Mouse (Mus musculus) gastrocnemius, adult 18-20 months (tissue): ENCODE data around the gene Itgb1bp1. TPM values are rescaled to one million over a fixed set of nuclear protein-coding genes. Genes with fewer than 3 reads are reported as not detected.

ENCODE experiments used
- DNase-seq: peaks from one replicate; pipeline ENCODE4 v3.0.0; 2021; ENCODE audit warnings: low spot score
- total RNA-seq, 2 experiments: library from RNA; stranded (reverse); gene quantifications; 2 replicates each; pipeline ENCODE4 v1.2.3; 2021

Gene Itgb1bp1
- total RNA-seq, 2 experiments from 2014 or later = 37.8 to 38.8 TPM

DNA sequence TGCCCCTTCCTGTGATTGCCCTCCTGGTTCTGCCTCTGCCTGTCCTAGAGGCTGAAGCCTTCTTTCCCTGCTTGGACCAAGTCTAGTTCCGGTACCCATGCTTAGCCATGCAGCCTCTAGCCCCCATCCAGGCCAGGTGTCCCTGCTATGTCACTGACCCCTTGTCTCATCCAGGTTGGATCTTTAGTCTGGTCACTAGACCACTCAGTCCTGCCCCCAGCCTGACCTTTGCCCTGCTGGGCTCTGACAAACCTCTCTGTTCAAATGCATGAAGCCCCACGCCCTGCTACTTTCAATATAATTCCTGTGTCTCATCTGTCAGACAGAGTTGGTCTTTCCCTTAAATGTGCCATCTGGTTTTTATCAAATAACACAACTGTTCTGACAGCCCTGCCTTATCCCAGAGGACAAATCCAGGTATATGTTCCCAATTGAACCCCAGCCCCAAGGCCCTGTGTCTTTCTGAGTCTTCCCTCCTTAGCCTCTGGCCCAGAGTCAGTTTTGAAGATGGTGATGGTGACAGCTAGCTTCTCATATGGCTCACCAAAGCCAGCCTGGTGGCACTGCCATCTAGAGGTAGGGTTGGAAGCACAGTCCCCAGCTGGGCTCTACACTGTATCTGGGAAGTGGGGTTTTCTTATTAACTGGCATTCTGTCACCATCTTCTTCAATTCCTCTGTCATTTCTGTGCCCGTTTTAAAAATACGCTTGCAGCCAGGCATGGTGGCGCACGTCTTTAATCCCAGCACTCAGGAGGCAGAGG, 25.4 kb downstream of the Itgb1bp1 start:
- no peak for DNase-seq

DNA sequence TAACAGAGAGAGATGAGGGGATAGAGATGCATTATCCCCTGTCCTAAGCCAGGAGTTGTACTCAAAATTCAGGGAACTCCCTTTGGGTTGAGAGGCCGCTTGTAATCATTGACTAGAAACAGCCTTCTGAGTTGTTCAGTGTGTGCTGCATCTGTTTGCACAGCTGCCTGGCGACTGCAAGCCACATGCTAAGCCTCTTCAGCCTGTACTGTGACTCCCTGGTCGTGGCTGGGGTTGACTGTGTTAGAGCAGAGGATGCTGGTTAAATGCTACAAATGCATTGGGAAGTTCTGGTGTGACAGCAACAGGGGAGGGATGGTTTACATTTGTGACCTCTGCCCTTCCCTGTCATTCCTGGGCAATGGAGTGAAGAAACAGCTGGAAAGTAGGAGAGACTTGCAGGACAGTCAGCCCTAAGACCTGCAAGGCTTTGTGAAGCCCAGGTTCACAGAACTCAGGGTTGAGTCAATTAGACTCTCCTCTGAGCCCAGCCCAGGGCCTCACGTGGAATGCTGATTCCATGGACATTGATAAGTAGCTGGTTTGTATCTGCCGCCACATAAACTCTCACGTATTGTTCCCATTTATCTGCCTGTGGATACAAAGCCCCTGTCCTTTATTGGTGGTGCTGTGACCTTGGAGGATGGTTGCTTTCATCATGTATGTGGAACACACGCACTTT, 38.2 kb downstream of the Itgb1bp1 start:
- no peak for DNase-seq

DNA sequence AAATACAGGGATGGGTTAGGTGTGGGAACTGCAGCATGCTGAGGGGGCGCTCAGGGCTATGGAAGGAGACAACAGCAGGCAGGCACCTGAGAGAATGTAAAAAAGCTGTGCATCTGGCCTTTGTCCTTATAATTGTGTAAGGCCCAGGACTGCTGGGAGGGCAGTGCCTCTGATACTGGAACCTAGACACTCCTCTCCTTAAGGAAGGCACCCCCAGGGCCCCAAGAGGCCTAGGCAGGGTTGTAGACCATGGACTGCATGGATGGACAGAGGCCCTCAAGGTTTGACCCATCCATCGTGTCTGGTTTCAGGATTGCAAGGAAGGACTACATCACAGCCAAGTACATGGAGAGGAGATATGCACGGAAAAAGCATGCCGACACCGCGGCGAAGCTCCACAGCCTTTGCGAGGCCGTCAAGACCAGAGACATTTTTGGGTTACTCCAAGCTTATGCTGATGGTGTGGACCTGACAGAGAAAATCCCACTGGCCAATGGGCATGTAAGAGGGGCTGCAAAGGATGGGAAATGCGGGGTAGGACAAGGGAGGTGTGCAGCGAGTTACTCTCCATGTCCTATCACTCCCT, 41.6 kb downstream of the Itgb1bp1 start:
- DNase-seq = no peak

DNA sequence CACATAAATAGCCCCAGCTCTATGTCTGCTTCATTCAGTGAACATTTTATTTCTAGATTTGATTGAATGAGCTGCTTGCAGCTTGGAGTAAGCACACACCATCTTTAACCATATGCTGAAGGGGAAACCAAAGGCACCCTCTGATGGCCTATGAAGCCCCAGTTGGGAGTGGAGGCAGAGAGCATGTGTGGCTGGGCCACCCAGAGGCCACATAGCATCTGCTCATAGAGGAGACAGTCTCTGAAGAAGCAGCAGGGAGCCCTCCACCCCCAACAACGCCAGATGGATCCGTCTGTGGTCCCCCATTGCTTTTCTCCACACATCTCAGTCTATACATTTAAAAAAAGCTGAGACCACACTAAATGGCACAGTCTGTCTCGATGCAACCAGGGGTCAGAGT, 44.1 kb downstream of the Itgb1bp1 start:
- DNase-seq = no peak

DNA sequence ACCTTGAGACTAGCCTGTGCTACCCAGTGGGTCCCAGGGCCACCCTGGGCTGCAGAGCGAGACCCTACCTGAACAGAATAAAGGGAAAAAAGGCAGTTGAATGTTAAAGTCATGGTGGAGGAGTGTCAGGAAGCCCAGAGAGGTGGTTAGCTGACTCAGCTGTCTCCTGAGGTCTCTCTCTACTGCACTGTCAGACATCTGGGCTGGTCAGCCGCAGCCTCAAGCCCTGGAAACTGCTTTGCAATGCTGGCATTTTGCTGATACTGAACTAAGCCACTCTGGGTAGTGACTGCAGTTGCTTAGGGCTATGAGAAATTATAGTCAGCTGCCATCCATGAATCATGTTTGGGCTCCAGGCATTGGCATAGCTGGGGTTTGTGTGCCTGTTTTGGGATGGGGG, 51.5 kb downstream of the Itgb1bp1 start:
- DNase-seq = no peak

DNA sequence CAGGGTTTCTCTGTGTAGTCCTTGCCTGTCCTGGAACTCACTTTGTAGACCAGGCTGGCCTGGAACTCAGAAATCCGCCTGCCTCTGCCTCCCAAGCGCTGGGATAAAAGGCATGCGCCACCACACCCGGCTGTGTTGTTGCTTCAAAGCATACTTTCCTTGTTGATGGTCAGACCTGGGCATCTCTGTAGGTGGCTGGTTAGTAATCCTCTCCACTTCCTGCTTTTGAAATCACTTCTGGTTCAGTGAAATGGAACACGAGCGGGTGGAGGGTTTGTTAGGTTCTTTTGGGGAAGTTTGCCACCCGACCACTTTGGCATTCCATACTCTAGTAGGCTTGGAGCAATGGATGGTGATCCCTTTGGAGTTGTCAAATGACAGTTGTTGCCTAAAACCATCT, 52.4 kb downstream of the Itgb1bp1 start:
- no peak for DNase-seq

DNA sequence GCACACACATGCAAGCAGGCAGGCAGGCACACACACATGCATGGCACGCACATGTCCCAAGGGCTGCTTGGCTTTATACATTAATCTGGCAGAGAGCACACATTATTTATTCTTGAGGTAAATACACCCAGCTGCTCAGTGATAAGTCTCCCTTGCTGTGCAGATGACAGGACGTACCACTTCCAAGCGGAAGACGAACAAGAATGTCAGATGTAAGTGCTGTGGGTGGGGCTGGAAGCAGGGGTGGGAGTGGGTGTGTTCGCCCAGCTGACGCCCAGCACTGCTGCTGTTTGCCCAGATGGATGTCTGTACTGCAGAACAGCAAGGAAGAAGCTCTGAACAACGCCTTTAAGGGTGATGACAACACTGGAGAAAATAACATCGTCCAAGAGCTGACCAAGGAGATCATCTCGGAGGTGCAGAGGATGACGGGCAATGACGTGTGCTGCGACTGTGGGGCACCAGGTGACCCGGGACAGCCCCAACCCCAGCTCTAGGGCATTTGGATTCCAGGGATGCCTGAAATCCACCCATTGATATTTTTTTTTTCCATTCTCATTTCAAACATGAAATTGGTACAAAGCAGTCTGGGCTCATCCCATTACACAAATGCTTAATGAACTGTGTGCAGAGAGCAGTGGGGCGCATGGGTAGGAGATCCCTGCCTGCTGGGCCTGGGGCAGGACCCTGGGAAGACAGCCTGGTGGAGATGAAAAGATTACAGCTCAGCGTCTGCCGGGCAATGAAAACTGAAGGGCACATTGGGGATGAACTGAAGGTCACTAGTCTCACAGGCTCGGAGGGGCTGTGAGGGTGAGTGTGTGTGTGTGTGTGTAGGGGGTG, 56.8 kb downstream of the Itgb1bp1 start:
- DNase-seq = no peak

DNA sequence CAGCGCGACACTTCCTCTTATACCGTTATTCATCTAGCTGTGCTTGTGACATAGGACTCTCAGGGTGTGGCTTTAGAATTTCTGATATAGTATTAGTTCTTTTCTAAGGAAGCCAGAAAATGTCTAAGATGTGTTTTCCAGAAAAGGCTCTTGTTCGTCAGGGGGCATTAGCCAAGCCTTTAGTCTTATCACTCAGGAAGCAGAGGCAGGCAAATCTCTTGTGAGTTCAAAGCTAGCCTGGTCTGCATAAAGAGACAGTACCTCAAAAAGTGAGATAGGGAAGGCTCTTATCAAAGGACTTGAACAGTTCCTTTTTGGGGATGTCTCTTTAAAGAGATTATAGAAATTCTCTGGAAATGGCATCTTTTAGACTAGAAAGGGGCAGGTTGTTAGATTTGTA, 57.4 kb downstream of the Itgb1bp1 start:
- no peak for DNase-seq

DNA sequence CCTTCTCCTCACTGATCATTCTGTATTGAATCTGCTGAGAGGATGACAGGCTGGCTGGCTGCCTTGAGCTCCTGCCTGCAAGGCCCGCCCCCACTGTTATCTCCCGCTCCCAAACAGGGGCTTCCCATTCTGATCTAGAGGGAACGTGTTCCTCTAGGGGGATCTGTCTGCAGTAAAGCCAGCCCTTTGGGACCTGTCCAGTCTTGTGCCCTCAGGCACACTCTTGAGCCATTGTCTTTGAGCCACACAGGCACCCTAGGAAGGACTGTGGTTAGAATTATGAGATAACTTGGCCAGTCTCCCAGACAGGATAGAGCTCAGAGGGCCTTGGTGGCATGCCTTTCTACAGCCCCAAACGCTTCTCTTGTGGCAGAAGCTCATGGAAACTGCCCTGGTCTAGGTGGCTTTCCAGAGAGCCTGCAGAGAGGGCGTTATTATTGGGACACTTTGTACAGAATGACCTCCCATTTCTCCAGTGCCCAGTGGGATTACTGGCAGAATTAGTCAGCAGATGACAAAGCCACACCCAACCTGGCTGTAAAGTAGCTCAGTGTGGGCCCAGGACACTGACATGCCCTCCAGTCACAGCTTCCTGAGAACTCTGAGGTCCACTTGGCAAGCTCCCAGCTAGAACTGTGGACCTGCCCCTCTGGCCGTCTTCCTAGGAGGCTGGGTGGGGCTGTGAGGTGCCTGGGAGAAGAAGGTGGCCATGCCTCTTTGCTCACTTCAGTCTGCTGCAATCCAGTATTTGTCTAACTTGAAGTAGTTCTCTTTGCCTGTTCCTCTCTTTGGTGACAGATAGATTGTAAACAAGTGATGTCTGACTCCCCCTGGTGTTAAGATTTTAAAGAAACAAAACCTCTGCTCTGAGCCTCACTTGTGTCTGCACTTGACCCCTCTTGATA, 58.8 kb downstream of the Itgb1bp1 start:
- peak; percentile 82 for DNase-seq

DNA sequence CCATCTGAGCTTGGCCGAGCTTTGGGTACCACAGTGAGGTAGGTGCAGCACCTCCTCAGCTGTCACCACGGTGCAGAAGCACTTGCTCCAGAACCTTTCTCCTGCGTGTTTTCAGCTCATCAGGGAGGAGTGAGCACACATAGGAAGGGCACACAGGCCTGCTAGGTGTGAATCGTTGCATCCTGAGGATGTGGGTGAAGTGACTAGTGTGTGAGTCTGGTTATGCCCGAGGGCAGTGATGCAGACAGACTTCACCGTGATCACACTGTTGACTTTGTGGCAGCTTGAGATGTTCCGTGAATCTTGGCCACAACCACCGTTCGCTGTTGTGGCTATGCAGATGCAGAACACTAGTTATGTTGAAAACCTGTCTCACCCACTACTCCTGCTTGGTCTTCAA, 59.8 kb downstream of the Itgb1bp1 start:
- DNase-seq = no peak

DNA sequence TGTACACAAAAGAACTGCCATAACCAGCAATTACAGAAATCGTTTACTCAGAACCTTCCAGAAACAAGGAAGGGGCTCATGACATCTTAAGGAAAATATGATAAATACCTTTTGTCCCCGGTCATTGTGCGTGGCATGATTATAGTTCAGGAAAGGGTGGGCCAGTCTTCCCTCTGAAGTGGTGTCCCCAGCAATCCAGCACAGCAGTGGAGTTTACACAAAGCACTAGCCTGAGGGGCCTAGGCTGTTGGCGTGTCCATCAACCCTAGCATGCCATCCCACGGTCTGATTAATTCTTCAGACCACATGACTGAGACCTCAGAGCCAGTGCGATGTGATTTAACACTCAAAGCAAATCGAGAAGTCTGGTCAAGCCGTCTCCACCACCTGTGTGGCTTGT, 60.7 kb downstream of the Itgb1bp1 start:
- DNase-seq = no peak

DNA sequence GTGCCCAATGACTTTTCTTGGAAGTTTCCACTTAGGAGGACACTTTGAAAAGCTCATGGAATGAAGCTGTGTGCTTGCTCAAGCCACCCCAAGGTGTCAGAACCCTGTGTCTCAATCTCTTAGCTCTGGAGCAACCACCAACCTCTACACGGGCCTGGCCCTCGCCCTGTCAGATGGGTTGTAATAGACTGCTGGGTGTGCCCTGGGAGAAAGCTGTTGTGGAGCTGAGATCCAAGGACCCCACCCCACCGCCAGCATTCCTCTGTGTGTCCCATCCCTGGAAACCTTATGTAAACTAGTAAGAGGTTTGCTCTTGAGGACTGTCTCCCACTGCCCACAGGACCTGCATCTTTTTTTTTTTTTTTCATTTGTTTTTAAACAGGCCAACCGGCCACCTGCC, 62.2 kb downstream of the Itgb1bp1 start:
- no peak for DNase-seq

DNA sequence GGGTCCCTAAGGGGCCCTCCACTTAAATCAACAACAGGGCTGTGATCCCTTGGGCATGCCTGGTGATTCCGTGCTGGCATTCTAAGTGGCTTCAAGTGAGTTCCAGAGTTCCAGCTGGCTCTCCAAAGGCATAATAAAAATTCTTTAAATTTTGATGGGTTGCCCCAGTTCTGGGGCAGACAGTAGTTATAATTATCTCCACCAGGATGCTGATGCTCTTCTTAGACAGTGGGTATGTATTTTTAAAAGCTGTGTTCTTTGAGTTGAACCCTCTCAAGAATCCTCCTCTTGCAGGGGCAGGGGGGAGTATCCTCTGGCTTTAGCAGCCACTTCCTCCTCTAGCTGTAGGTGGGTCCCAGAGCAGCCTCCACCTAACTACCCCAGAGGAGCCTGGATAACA, 65.5 kb downstream of the Itgb1bp1 start:
- DNase-seq = no peak

DNA sequence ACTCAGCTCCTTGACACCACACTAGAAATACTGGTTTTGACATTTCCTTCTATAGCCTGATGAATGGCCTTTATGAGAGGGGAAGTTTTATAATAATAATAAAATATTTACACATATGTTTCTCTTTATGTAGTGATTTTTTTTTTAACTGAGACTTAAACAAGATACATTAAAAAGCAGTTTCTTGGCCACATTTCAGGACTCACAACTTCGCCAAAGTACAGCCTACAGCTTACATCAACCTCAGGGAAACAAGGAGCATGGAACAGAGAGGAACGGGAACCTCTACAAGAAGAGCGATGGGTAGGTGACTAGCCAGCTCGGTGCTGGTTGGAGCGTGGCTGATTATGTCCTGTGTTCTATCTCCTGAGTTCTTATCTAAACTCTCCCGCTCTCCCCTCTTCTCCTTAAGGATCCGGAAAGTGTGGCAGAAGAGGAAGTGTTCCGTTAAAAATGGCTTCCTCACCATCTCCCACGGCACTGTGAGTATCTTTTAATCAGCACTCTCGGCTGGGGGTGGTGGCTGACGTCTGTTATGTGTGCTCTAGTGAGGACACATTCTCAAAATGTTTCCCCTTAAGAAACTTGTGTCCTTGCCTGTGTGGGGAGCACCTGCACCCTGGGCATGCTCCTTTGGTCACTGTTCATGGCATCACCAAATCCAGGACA, 68.2 kb downstream of the Itgb1bp1 start:
- no peak for DNase-seq

DNA sequence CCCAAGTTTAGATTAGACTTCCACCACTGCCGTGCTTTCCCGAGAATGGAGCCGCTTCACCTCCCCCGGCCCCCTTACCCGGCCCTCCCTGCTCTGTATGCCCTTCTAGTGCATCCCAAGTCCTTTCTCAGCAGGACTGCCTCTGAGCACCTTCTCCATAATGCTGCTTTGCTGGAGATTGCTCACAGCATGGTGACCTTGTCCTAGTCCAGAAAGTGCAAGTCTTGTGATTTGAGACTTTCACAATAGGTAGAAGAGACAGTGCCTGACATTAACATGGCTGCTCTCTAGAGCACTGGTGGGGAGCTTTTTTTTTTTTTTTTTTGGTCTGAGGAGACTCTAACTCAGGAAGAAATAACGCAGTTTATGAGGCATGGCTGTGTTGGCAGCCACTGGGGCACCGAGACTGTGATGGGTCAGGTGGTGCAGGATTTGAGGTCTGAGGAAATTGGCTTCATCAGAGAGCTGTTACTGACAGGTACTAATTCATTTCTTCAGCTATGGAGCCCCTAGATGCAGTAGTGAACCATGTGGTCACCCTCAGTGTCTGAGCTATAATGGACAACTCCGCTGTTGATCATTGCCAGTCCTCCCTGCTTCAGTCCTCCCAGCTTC, 71.4 kb downstream of the Itgb1bp1 start:
- DNase-seq = no peak

DNA sequence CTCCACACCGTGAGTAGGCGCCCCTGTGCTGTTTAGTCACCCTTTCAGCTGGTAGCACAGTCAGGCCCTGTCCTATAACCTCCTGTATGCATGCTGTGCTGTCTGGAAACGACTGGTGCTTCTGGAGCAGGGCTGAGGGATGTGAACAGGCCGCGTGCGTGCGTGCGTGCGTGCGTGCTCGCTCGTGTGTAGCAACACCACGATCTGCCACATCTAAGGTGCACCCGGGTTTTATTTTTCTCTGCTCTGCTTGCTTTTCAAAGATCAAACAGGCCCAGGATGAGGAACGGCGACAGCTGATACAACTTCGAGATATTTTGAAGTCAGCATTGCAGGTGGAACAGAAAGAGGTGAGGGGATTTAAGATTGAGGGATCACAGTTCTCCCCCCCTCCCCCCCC, 73.2 kb downstream of the Itgb1bp1 start:
- no peak for DNase-seq

DNA sequence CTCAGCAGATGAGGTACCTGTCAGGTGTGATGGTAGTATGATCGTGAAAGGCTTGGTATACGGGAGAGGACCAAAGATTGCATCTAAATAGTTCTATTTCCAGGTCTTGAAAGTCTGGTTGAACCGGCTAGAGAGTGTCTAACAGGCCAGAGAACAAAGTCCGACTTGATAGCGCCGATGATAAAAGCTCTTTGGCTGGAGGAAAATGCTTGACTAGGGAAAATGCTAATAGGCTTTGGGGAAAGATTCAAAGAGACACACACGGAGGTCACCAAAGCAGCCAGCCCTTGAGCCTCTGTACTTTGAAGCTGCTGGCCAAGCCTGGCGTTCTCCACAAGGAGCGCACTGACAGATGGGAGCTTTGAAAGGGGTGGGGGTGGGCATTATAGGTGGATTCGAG, 76.8 kb downstream of the Itgb1bp1 start:
- DNase-seq = no peak

DNA sequence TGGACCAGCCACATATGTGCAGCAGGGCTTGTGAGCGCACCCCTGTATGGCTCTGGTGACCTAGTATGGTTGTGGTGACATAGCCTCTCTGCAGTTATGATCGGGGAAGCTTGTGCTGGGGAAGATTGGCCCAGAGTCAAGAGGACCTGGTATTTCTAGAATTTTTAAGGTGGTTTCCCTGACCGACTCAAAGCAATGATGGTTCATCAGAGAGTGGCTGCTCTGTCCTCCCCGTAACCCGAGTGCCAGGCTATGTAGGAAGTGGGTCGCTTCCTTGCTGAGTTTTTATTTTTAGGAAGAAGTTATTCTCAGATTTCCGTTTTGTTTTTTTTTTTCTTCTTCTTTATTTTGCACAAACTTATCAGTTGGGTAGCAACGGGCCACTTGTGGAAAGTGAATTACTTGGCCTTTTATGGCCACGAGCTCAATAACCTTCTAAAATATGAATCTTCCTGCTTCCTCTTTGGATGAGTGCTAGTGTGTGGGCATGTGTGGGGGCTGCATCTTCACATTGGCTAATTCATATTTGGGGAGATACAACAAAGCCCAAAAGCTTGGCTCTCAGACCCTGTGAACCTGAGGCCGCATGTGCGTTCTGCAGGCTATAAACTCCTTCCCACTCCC, 77.8 kb downstream of the Itgb1bp1 start:
- DNase-seq = no peak

DNA sequence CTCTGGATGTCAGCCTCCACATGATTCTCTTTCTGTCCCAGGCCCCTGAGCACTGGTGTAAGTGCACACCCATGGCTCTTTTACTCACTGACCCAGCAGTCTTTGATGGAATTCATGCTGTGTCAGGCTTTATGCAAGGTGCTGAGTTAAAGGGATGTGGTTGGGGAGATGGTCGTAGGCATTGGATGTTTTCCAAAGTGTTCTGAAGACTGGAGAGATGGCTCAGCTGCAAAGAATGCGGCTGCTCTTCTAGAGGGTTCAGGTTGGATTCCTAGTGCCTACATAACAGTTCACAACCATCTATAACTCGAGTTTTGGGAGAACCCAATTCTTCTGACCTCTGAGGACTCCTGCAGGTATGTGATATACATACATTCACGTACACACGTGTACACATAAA, 78.7 kb downstream of the Itgb1bp1 start:
- DNase-seq = no peak
